Mouse (Mus musculus) bone marrow macrophage, adult 2 months (primary cell): ENCODE data around the gene Dennd2c. TPM values are rescaled to one million over a fixed set of nuclear protein-coding genes. Genes with fewer than 3 reads are reported as not detected.
A peak's percentile ranks its signal among the peaks of the same experiment; 100 is the strongest.

Source experiments
- H3K27ac ChIP-seq: 2 replicates; pipeline ENCODE4 v1.5.1; 2012; ENCODE audit warnings: low read depth, low read length; ENCODE audit not compliant: insufficient read depth
- H3K4me1 ChIP-seq: 2 replicates; pipeline ENCODE4 v1.6.1; 2012; ENCODE audit warnings: low read length; ENCODE audit not compliant: control insufficient read depth, insufficient read depth
- H3K4me3 ChIP-seq: 2 replicates; pipeline ENCODE4 v1.5.1; 2012; ENCODE audit warnings: mild to moderate bottlenecking, low read length, moderate library complexity; ENCODE audit not compliant: insufficient read depth
- CTCF ChIP-seq: IDR thresholded peaks from 2 replicates; pipeline ENCODE4 v1.5.1; 2012; ENCODE audit warnings: low read depth, mild to moderate bottlenecking, low read length, moderate library complexity
- POLR2A ChIP-seq: IDR thresholded peaks from 2 replicates; pipeline ENCODE4 v1.6.1; 2012; ENCODE audit warnings: mild to moderate bottlenecking, low read depth, low read length, borderline replicate concordance
- polyA plus RNA-seq: library from polyadenylated mRNA; stranded (reverse); fragments of >200 nt; gene quantifications from 2 replicates; pipeline ENCODE4 v1.2.4, GENCODE M21; 2012; ENCODE audit not compliant: missing spikeins, insufficient read depth, insufficient read length

Dennd2c gene
- polyA plus RNA-seq, 1 experiment, result 6.0 TPM

GRCm38 (mm10) chr3:103136414-103137077 lies 34.1 kb downstream of the Dennd2c start:
- peaks cover 19% of the 10 kb centered on the region for H3K4me1 ChIP-seq
- TF ChIP-seq POLR2A (no peak), CTCF (no peak)
- H3K27ac ChIP-seq, result no peak overlapping the region
- no peak overlapping the region for H3K4me3 ChIP-seq

DNA sequence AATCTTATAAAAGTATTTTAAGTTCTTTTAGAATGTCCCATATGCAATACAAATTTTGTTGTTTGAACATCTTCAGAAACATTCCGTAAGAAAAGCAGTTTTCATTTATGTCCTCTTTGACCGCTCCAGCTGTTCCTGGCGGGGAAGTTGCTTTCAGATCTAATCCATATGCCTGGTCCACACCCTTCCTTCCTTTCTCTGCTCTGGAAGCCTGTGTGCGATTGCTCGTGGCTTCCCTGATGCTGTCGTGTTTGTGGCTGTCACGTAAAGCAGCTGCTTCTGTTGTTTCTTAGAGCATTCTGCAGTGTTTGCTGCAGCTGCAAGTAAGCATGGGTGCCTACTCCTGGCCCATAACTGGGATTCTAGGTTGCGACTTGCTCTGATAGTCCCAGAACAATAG lies 36.6 kb downstream of the Dennd2c start:
- Histone ChIP-seq H3K27ac (peak overlapping the region; percentile 89), H3K4me3 (no peak overlapping the region), H3K4me1 (peaks cover 19% of the 10 kb centered on the region)
- TF ChIP-seq POLR2A (no peak), CTCF (no peak)

- Histone ChIP-seq H3K4me1 (peaks cover 19% of the 10 kb centered on the region), H3K27ac (peak overlapping the region; percentile 89), H3K4me3 (peak overlapping the region; percentile 50)
- peak; percentile 75; the same call in 1 of the 2 replicates for TF ChIP-seq POLR2A
These were observed 37.9 kb downstream of the Dennd2c start for GRCm38 (mm10) chr3:103140095-103140838.

- H3K4me3 ChIP-seq, result no peak overlapping the region
- H3K4me1 ChIP-seq, result peaks cover 19% of the 10 kb centered on the region
- TF ChIP-seq CTCF (no peak), POLR2A (no peak)
- peak overlapping the region; percentile 49 for H3K27ac ChIP-seq
These were observed 38.9 kb downstream of the Dennd2c start for GRCm38 (mm10) chr3:103141287-103141686.

DNA sequence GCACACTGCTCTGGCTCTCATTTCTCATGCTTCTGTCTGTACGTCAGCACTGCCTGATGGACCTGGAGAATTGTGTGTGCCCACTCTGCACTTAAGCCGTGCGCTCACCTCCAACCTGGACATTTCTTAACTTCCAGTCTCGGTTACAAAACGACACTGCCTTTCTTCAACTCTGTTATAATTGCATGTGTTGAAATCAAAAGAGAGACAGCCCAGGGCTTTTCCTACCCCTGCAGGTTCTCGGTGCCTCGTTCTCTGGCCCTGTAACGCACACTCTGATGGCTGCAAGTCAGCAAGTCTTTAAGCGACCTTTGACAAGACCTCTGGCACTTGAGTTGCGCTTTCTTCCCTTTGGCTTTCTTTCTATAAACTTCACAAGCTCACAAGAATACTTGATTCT lies 40.0 kb downstream of the Dennd2c start:
- Histone ChIP-seq H3K4me3 (no peak overlapping the region), H3K27ac (no peak overlapping the region), H3K4me1 (peaks cover 19% of the 10 kb centered on the region)
- TF ChIP-seq POLR2A (no peak), CTCF (no peak)

DNA sequence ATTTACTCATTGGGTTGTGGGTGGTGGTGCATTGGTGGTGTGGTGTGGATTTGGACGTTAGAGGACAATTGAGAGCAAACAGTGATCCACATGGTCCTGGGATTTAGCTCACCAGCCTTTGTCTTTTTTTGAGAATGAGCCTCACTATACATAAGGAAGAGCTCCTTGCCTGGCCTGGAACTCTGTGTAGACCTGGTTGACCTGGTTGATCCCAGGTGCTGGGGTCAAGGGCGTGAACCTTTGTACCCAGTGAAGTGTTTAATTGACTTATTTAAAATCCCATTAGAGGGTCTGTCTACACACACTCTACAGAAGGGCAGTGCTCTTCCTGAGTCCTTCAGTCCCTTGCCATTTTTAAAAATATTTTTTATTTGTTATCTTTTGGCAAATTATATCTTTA lies 42.9 kb downstream of the Dennd2c start:
- TF ChIP-seq CTCF, result no peak
- no peak for TF ChIP-seq POLR2A
- H3K4me1 ChIP-seq, result peaks cover 8% of the 10 kb centered on the region
- H3K27ac ChIP-seq, result no peak overlapping the region
- no peak overlapping the region for H3K4me3 ChIP-seq

DNA sequence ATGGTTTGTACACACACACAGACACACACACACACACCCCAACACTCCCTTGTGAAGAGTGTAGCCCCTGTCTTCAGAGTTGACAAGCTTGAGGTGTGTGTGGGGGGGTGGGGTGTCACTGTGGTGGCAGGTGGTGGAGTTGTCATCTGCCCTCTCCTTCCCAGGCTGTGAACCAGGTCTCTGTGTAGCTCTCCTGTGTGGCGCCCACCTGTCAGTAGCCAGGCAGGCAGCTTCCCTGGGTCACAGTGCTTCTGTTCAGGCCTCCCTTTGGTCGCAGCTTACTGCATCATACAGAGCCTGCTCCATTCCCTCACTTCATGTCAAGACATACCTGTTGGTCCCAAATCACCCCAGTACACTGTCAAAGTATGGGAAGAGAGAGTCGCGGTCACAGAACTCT lies 43.4 kb downstream of the Dennd2c start:
- H3K27ac ChIP-seq, result no peak overlapping the region
- no peak overlapping the region for H3K4me3 ChIP-seq
- peaks cover 7% of the 10 kb centered on the region for H3K4me1 ChIP-seq
- TF ChIP-seq CTCF (no peak), POLR2A (no peak)

DNA sequence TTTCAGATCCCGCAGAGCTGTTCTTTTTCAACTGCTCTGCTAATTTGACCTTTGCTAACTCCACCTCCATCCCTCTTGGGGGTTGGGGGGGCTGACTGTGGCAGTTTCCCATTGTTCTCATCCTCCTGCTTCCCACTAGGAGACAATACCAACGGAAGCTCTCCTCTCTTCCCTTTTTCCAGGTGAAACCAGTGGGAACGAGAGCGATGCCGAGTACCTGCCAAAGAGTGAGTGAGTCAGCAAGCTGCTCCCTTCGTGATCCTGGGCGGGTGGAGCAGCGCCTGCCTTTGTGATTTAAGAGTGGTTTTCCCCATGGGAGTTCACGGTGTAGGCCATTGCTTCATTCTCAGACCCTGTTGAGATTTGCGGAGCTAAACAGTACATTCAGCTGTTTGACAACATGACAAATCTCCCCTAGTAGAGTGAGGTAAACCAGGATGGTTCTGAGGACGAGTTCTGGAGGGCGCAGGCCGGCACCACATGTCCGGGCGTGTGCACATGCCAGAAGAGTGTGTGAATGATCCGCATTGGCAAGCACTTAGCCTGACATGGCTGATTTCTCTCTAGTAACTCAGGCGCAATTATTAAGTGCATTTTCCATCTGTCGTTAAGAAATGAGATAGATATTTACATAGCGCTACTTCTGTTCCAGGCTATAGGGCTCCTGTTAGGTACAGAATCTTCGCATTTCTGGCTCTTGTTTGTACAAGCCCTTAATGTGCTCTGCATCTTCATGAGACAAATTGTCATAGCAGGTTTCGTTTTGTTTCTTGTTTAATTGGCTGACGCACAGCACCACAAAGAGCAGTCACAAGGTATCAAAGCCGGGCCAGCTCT lies 44.1 kb downstream of the Dennd2c start:
- no peak for TF ChIP-seq POLR2A
- TF ChIP-seq CTCF, result no peak
- no peaks in the 10 kb centered on the region; the same call in 1 of the 2 replicates for H3K4me1 ChIP-seq
- H3K27ac ChIP-seq, result no peak overlapping the region
- H3K4me3 ChIP-seq, result no peak overlapping the region

GRCm38 (mm10) chr3:103147775-103148174 lies 45.4 kb downstream of the Dennd2c start:
- Histone ChIP-seq H3K4me1 (no peaks in the 10 kb centered on the region), H3K4me3 (no peak overlapping the region), H3K27ac (no peak overlapping the region)
- TF ChIP-seq POLR2A, result no peak
- TF ChIP-seq CTCF, result no peak

DNA sequence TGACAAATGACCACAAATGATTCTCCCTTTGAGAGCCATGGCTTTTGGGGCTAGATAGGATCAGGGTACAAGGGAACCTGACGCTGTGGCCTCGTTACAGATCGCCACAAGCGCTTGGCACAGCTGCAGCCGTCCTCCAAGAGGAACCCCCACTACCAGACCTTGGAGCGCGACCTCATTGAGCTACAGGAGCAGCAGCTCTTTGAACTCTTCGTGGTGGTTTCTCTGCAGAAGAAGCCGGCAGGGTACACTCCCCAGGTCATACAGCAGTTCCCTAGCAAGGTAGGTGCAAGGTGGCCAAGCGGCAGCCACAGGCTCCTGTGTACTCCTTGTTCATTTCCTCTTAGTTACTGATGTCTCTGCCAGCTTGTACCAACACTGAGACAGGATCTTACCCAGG lies 46.5 kb downstream of the Dennd2c start:
- no peak overlapping the region for H3K27ac ChIP-seq
- no peaks in the 10 kb centered on the region for H3K4me1 ChIP-seq

More for the DNA sequence above, 46.5 kb downstream of the Dennd2c start:
- TF ChIP-seq CTCF (no peak), POLR2A (no peak)
- H3K4me3 ChIP-seq, result no peak overlapping the region
